Mouse (Mus musculus) ES-Bruce4 (cell line): ENCODE results near the gene Alg5.
A peak's percentile ranks its signal among the peaks of the same experiment; 100 is the strongest.

Source experiments
- CTCF ChIP-seq: IDR thresholded peaks from one replicate; pipeline ENCODE4 v1.8.1; 2011; ENCODE audit warnings: low read depth, low read length
- POLR2A ChIP-seq: IDR thresholded peaks from one replicate; pipeline ENCODE4 v1.8.1; 2011; ENCODE audit warnings: low read length; ENCODE audit not compliant: insufficient read depth

DNA sequence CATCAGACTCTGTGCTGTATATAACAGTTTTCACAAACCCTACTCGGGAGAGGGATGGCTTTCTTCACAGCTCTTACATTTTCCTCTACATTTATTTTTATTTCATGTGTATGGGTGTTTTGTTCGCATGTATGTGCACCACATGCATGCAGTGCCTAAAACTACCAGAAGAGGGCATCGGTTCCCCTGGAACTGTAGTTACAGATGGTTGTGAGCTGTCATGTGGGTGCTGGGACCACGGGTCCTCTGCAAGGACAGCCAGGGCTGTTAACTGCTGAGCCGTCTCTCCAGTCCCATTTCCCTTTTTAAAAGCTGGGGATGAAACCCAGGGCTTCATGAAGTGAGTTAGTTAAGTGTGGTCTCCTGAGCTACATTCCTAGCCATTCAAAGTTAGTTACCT, 60.0 kb downstream of the Alg5 start:
- no peak for TF ChIP-seq POLR2A
- peak; percentile 5 for TF ChIP-seq CTCF
